ENCODE assay signal across 9 mouse cellular contexts in the genomic region with DNA sequence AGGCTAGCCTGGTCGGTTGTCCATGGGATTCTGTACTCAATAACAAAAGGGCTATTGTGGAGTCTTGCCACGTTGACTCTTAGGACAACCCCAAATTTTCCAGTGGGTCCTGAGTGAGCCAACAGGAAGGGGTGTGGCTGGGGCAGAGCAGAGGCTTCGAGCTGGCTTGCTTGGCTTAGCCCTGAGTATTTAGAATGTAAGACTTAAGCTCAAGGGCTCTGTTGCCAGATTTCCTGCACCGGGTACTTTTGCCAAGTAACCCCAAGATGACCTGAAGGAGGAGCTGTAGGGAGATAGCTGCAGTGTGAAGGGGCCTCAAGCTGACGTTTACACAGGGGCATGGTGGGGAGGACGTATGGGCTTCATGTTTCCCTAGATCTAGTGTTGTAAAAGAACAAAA. TPM values are rescaled to one million over a fixed set of nuclear protein-coding genes. Genes with fewer than 3 reads are reported as not detected.
DNase-seq lines count a peak whose midpoint lies in the region; ATAC-seq and TF ChIP-seq lines count a peak whose summit lies in the region.
"Had no signal": no experiment of that assay in that cellular context is flagged by ENCODE, and none has a peak within 500 bp of the region (broad histone marks: within the 10 kb centered on the region; RNA-seq: fewer than 3 reads in every experiment).

No protein-coding gene starts in this region.

- no peaks in the 10 kb centered on the region for H3K36me3 ChIP-seq in liver, postnatal 0 days (replicated peaks; ENCODE audit: insufficient read depth, low read length)
- no peaks in the 10 kb centered on the region for H3K36me3 ChIP-seq in liver, embryonic 11.5 days (ENCODE audit: control insufficient read depth, insufficient read depth, low read length)
- no peaks in the 10 kb centered on the region for H3K36me3 ChIP-seq in heart, embryonic 12.5 days
- H3K36me3 ChIP-seq in stomach, embryonic 14.5 days (ENCODE audit: control insufficient read depth, insufficient read depth, low read length): no peaks in the 10 kb centered on the region

- no peak overlapping the region for H3K4me2 ChIP-seq in liver, postnatal 0 days (ENCODE audit: low read depth, low read length)
- no peak overlapping the region for H3K4me2 ChIP-seq in liver, embryonic 11.5 days
- peak overlapping the region; percentile 53; the same call in 1 of the 2 replicates for H3K4me2 ChIP-seq in heart, embryonic 12.5 days
- H3K4me2 ChIP-seq in stomach, embryonic 14.5 days (replicated peaks; ENCODE audit: low read depth, low read length): peak overlapping the region; percentile 31; the same call in 1 of the 2 replicates

- WGBS in liver, postnatal 0 days (ENCODE audit: insufficient replicate concordance): 36% methylated on average over 6 of the region's 6 CpGs
- 41% methylated on average over 6 of the region's 6 CpGs for WGBS in liver, embryonic 11.5 days
- WGBS in heart, embryonic 12.5 days: 39% methylated on average over 6 of the region's 6 CpGs
- 33% methylated on average over 6 of the region's 6 CpGs for WGBS in stomach, embryonic 14.5 days

- ATAC-seq in liver, postnatal 0 days: no peak
- no peak for ATAC-seq in liver, embryonic 11.5 days (replicated peaks; ENCODE audit: low FRiP score)
- no peak for ATAC-seq in heart, embryonic 12.5 days (ENCODE audit: insufficient number of reproducible peaks, low FRiP score)
- ATAC-seq in stomach, embryonic 14.5 days (ENCODE audit: insufficient number of reproducible peaks, insufficient read depth, low FRiP score, low read depth): no peak

- TF ChIP-seq EP300 in liver, postnatal 0 days (IDR thresholded peaks at IDR 0.05; ENCODE audit: low read depth): no peak

- peak; percentile 15 for TF ChIP-seq CTCF in liver, postnatal 0 days (IDR thresholded peaks at IDR 0.05; ENCODE audit: low read depth)

- H3K9me3 ChIP-seq in liver, postnatal 0 days (ENCODE audit: low read length): no peaks in the 10 kb centered on the region
- H3K9me3 ChIP-seq in liver, embryonic 11.5 days (ENCODE audit: control insufficient read depth, low read length): no peaks in the 10 kb centered on the region
- H3K9me3 ChIP-seq in heart, embryonic 12.5 days (replicated peaks): no peaks in the 10 kb centered on the region
- no peaks in the 10 kb centered on the region for H3K9me3 ChIP-seq in stomach, embryonic 14.5 days (ENCODE audit: control insufficient read depth, low read depth, low read length)

- peaks cover 18% of the 10 kb centered on the region for H3K4me1 ChIP-seq in liver, postnatal 0 days (ENCODE audit: insufficient read depth)
- 0 out of 2 replicates have a peak, but pooled peaks cover 4% of the 10 kb centered on the region for H3K4me1 ChIP-seq in liver, embryonic 11.5 days (replicated peaks; ENCODE audit: control insufficient read depth, insufficient read depth, low read length)
- H3K4me1 ChIP-seq in heart, embryonic 12.5 days (replicated peaks): peaks cover 40% of the 10 kb centered on the region
- peaks cover 14% of the 10 kb centered on the region for H3K4me1 ChIP-seq in stomach, embryonic 14.5 days (ENCODE audit: control insufficient read depth, insufficient read depth, low read length)

- DNase-seq in liver, postnatal 0 days: no peak
- no peak for DNase-seq in liver, embryonic 11.5 days (ENCODE audit: low spot score)
- DNase-seq in kidney, postnatal 14 days: peak; percentile 59
- DNase-seq in urinary bladder, postnatal 4 days (ENCODE audit: low spot score in 2 of 2): no peak
- no peak for DNase-seq in urinary bladder, adult 2 months (ENCODE audit: low spot score)
- no peak for DNase-seq in layer of hippocampus, postnatal 25 days (ENCODE audit: extremely low spot score in 1 of 2, low spot score in 1 of 2)
- DNase-seq: cerebellum, adult 8-10 months had no signal

- no peak overlapping the region for H3K4me3 ChIP-seq in liver, postnatal 0 days (ENCODE audit: low read depth, low read length)
- H3K4me3 ChIP-seq in liver, embryonic 11.5 days (ENCODE audit: low read depth, low read length): no peak overlapping the region
- no peak overlapping the region for H3K4me3 ChIP-seq in heart, embryonic 12.5 days
- H3K4me3 ChIP-seq in stomach, embryonic 14.5 days (ENCODE audit: low read depth, low read length): no peak overlapping the region

- no peak overlapping the region for H3K9ac ChIP-seq in liver, postnatal 0 days (replicated peaks)
- no peak overlapping the region for H3K9ac ChIP-seq in liver, embryonic 11.5 days (ENCODE audit: low read depth, low read length)
- no peak overlapping the region for H3K9ac ChIP-seq in heart, embryonic 12.5 days
- no peak overlapping the region for H3K9ac ChIP-seq in stomach, embryonic 14.5 days (replicated peaks; ENCODE audit: low read depth, low read length)

- H3K27ac ChIP-seq in liver, postnatal 0 days (ENCODE audit: low read depth): no peak overlapping the region
- H3K27ac ChIP-seq in liver, embryonic 11.5 days (ENCODE audit: low read depth, low read length): no peak overlapping the region
- H3K27ac ChIP-seq in heart, embryonic 12.5 days (ENCODE audit: poor library complexity, severe bottlenecking): peak overlapping the region; percentile 61; the same call in 1 of the 2 replicates
- no peak overlapping the region for H3K27ac ChIP-seq in stomach, embryonic 14.5 days (ENCODE audit: low read length)

- 0 out of 2 replicates have a peak, but pooled peaks cover 3% of the 10 kb centered on the region for H3K27me3 ChIP-seq in liver, postnatal 0 days (ENCODE audit: insufficient read depth, low read length)
- H3K27me3 ChIP-seq in liver, embryonic 11.5 days (replicated peaks; ENCODE audit: control insufficient read depth, insufficient read depth, low read length): no peaks in the 10 kb centered on the region
- no peaks in the 10 kb centered on the region for H3K27me3 ChIP-seq in heart, embryonic 12.5 days (replicated peaks)
- H3K27me3 ChIP-seq in stomach, embryonic 14.5 days (ENCODE audit: control insufficient read depth, insufficient read depth, low read length): no peaks in the 10 kb centered on the region

RNA-seq across cellular contexts. Expression of a gene that starts 23.4 kb away (rescaled TPM):
- polyA plus RNA-seq in liver, postnatal 0 days (2015; fragmentation: Nextera tagmentation; extraction: Ambion mirVana): 47.5 and 49.5 TPM in 2 replicates
- polyA plus RNA-seq in liver, embryonic 11.5 days (2014; fragmentation: Nextera tagmentation; extraction: Ambion mirVana): 46.3 and 51.9 TPM in 2 replicates
- 35.6 and 36.3 TPM in 2 replicates for polyA plus RNA-seq in heart, embryonic 12.5 days (2016; fragmentation: Nextera tagmentation; extraction: Ambion mirVana)
- polyA plus RNA-seq in stomach, embryonic 14.5 days (2014; fragmentation: Nextera tagmentation; extraction: Ambion mirVana): 26.0 and 28.9 TPM in 2 replicates
- 11.6 and 17.9 TPM in 2 replicates for polyA plus RNA-seq in urinary bladder, adult 2 months (2012; rRNA removed)
- total RNA-seq in layer of hippocampus, postnatal 25 days (2021): 10 to 100 TPM; 46.3 to 47.5 TPM

Comparison
In these comparisons a context has a peak if more than half of its experiments do, and no peak if none do; other contexts are left out.
1. H3K4me2 ChIP-seq: peak in heart, embryonic 12.5 days (single experiment) and stomach, embryonic 14.5 days (single experiment); none in liver, postnatal 0 days (single experiment) and liver, embryonic 11.5 days (single experiment).